Mouse (Mus musculus) forebrain, embryonic 10.5 days (tissue): Measurements from ENCODE around the gene Gcn1l1. TPM values are rescaled to one million over a fixed set of nuclear protein-coding genes. Genes with fewer than 3 reads are reported as not detected.
A peak's percentile ranks its signal among the peaks of the same experiment; 100 is the strongest.

ENCODE experiments used
- DNase-seq: peaks from one replicate; pipeline ENCODE4 v3.0.0-alpha.2; 2017; ENCODE audit warnings: low spot score; ENCODE audit errors: extremely low spot score
- H3K27ac ChIP-seq: fragments of 300-500 bp; sonication (generic); 2 replicates; pipeline ENCODE4 v1.5.1; 2016; ENCODE audit warnings: mild to moderate bottlenecking
- H3K27me3 ChIP-seq: fragments of 300-500 bp; sonication (generic); 2 replicates; pipeline ENCODE4 v1.6.1; 2016; ENCODE audit warnings: mild to moderate bottlenecking; ENCODE audit not compliant: poor library complexity, severe bottlenecking
- H3K36me3 ChIP-seq: fragments of 300-500 bp; sonication (generic); replicated peaks from 2 replicates; pipeline ENCODE4 v1.6.1; 2016; ENCODE audit warnings: mild to moderate bottlenecking, moderate library complexity
- H3K4me1 ChIP-seq: fragments of 300-500 bp; sonication (generic); 2 replicates; pipeline ENCODE4 v1.6.1; 2016
- H3K4me3 ChIP-seq: fragments of 300-500 bp; sonication (generic); 2 replicates; pipeline ENCODE4 v1.5.1; 2016; ENCODE audit warnings: mild to moderate bottlenecking, moderate library complexity
- H3K9me3 ChIP-seq: fragments of 300-500 bp; sonication (generic); 2 replicates; pipeline ENCODE4 v1.6.1; 2016; ENCODE audit warnings: mild to moderate bottlenecking, moderate library complexity
- WGBS: fragments of 180-500 bp; shearing (Covaris S2); methylation state at CpG from one replicate; pipeline ENCODE4 v1.1.7; 2016; 5-methylcytosine and 5-hydroxymethylcytosine counted together
- polyA plus RNA-seq: library from polyadenylated mRNA; unstranded; fragments of >200 nt; fragmentation: Nextera tagmentation; extraction: Ambion mirVana; gene quantifications from 2 replicates; pipeline ENCODE4 v1.2.1, GENCODE M21; 2016

Gcn1l1 gene
- polyA plus RNA-seq, 1 experiment from 2014 or later = 66.1 TPM

- H3K9me3 ChIP-seq = no peaks in the 10 kb centered on the region
- H3K36me3 ChIP-seq = peaks cover 100% of the 10 kb centered on the region
- H3K4me3 ChIP-seq = no peak overlapping the region
- DNase-seq = no peak
- no peaks in the 10 kb centered on the region for H3K27me3 ChIP-seq
- WGBS = 92% methylated on average over 6 of the region's 6 CpGs
- H3K27ac ChIP-seq = no peak overlapping the region
- H3K4me1 ChIP-seq = no peaks in the 10 kb centered on the region
These were observed 38.5 kb downstream of the Gcn1l1 start for GRCm38 (mm10) chr5:115603561-115603960.

GRCm38 (mm10) chr5:115611566-115611965, 46.5 kb downstream of the Gcn1l1 start:
- Histone ChIP-seq H3K9me3 (no peaks in the 10 kb centered on the region), H3K4me3 (no peak overlapping the region), H3K27ac (no peak overlapping the region), H3K36me3 (peaks cover 100% of the 10 kb centered on the region), H3K4me1 (no peaks in the 10 kb centered on the region), H3K27me3 (no peaks in the 10 kb centered on the region)
- 92% methylated on average over 11 of the region's 11 CpGs for WGBS
- no peak for DNase-seq

GRCm38 (mm10) chr5:115613332-115613731, 48.3 kb downstream of the Gcn1l1 start:
- H3K4me3 ChIP-seq = no peak overlapping the region

GRCm38 (mm10) chr5:115614948-115615347, 49.9 kb downstream of the Gcn1l1 start:
- peaks cover 100% of the 10 kb centered on the region for H3K36me3 ChIP-seq

More at GRCm38 (mm10) chr5:115613332-115613731, 48.3 kb downstream of the Gcn1l1 start:
- DNase-seq = no peak
- Histone ChIP-seq H3K36me3 (peaks cover 100% of the 10 kb centered on the region), H3K27ac (no peak overlapping the region), H3K4me1 (no peaks in the 10 kb centered on the region), H3K27me3 (no peaks in the 10 kb centered on the region), H3K9me3 (no peaks in the 10 kb centered on the region)
- 93% methylated on average over 9 of the region's 9 CpGs for WGBS

GRCm38 (mm10) chr5:115619690-115620089, 54.6 kb downstream of the Gcn1l1 start:
- no peak overlapping the region for H3K27ac ChIP-seq
- WGBS = 94% methylated on average over 15 of the region's 15 CpGs
- no peak overlapping the region for H3K4me3 ChIP-seq
- H3K36me3 ChIP-seq = peaks cover 88% of the 10 kb centered on the region
- no peaks in the 10 kb centered on the region for H3K9me3 ChIP-seq
- H3K4me1 ChIP-seq = 0 out of 2 replicates have a peak, but pooled peaks cover 4% of the 10 kb centered on the region
- H3K27me3 ChIP-seq = no peaks in the 10 kb centered on the region
- no peak for DNase-seq

More at GRCm38 (mm10) chr5:115614948-115615347, 49.9 kb downstream of the Gcn1l1 start:
- no peaks in the 10 kb centered on the region for H3K9me3 ChIP-seq
- DNase-seq = peak; percentile 44
- no peaks in the 10 kb centered on the region for H3K27me3 ChIP-seq
- no peak overlapping the region for H3K27ac ChIP-seq
- no peak overlapping the region for H3K4me3 ChIP-seq
- WGBS = 87% methylated on average over 7 of the region's 7 CpGs
- H3K4me1 ChIP-seq = no peaks in the 10 kb centered on the region

GRCm38 (mm10) chr5:115622686-115623085, 57.6 kb downstream of the Gcn1l1 start:
- Histone ChIP-seq H3K4me3 (no peak overlapping the region; the same call in 1 of the 2 replicates), H3K27ac (no peak overlapping the region), H3K27me3 (no peaks in the 10 kb centered on the region), H3K9me3 (no peaks in the 10 kb centered on the region), H3K4me1 (0 out of 2 replicates have a peak, but pooled peaks cover 4% of the 10 kb centered on the region), H3K36me3 (peaks cover 58% of the 10 kb centered on the region)
- no peak for DNase-seq
- 90% methylated on average over 7 of the region's 7 CpGs for WGBS

GRCm38 (mm10) chr5:115623694-115624440, 58.8 kb downstream of the Gcn1l1 start:
- Histone ChIP-seq H3K36me3 (peaks cover 46% of the 10 kb centered on the region), H3K9me3 (no peaks in the 10 kb centered on the region), H3K27ac (no peak overlapping the region), H3K4me1 (0 out of 2 replicates have a peak, but pooled peaks cover 4% of the 10 kb centered on the region), H3K27me3 (no peaks in the 10 kb centered on the region), H3K4me3 (no peak overlapping the region)
- 86% methylated on average over 9 of the region's 9 CpGs for WGBS
- no peak for DNase-seq

GRCm38 (mm10) chr5:115626237-115626886, 61.3 kb downstream of the Gcn1l1 start:
- H3K27ac ChIP-seq = peak overlapping the region; percentile 21; the same call in 1 of the 2 replicates
- H3K36me3 ChIP-seq = peaks cover 21% of the 10 kb centered on the region
- no peak overlapping the region for H3K4me3 ChIP-seq
- WGBS = 88% methylated on average over 10 of the region's 10 CpGs
- H3K4me1 ChIP-seq = peaks cover 15% of the 10 kb centered on the region
- no peaks in the 10 kb centered on the region for H3K27me3 ChIP-seq
- no peak for DNase-seq
- H3K9me3 ChIP-seq = no peaks in the 10 kb centered on the region

GRCm38 (mm10) chr5:115628083-115628482, 63.0 kb downstream of the Gcn1l1 start:
- Histone ChIP-seq H3K4me3 (no peak overlapping the region), H3K4me1 (peaks cover 25% of the 10 kb centered on the region), H3K9me3 (no peaks in the 10 kb centered on the region), H3K27ac (no peak overlapping the region), H3K36me3 (peaks cover 9% of the 10 kb centered on the region), H3K27me3 (no peaks in the 10 kb centered on the region)
- no peak for DNase-seq
- WGBS = 83% methylated on average over 8 of the region's 8 CpGs

- Histone ChIP-seq H3K4me3 (no peak overlapping the region), H3K27me3 (no peaks in the 10 kb centered on the region), H3K27ac (no peak overlapping the region), H3K36me3 (peaks cover 8% of the 10 kb centered on the region), H3K4me1 (peaks cover 36% of the 10 kb centered on the region), H3K9me3 (no peaks in the 10 kb centered on the region)
- DNase-seq = no peak
- WGBS = 94% methylated on average over 4 of the region's 4 CpGs
These were observed 64.6 kb downstream of the Gcn1l1 start for GRCm38 (mm10) chr5:115629672-115630071.

- WGBS = 50% methylated on average over 5 of the region's 5 CpGs
- H3K27me3 ChIP-seq = no peaks in the 10 kb centered on the region
- peak overlapping the region; percentile 88; the same call in 1 of the 2 replicates for H3K4me3 ChIP-seq
- H3K27ac ChIP-seq = no peak overlapping the region
- no peak for DNase-seq
- H3K9me3 ChIP-seq = no peaks in the 10 kb centered on the region
- peaks cover 10% of the 10 kb centered on the region for H3K36me3 ChIP-seq
- H3K4me1 ChIP-seq = peaks cover 40% of the 10 kb centered on the region
These were observed 65.2 kb downstream of the Gcn1l1 start for GRCm38 (mm10) chr5:115630291-115630690.

GRCm38 (mm10) chr5:115631505-115632357, 66.7 kb downstream of the Gcn1l1 start, which contains the start of gene Rab35:
Rab35 (plus strand) TSS chr5:115631908.
- under 1% methylated on average over 81 of the region's 125 CpGs for WGBS
- H3K27me3 ChIP-seq = no peaks in the 10 kb centered on the region
- H3K4me1 ChIP-seq = peaks cover 41% of the 10 kb centered on the region
- H3K9me3 ChIP-seq = no peaks in the 10 kb centered on the region
- peak; percentile 91 for DNase-seq
- H3K36me3 ChIP-seq = peaks cover 10% of the 10 kb centered on the region
- peak within 1 kb of the TSS; percentile 88 for H3K4me3 ChIP-seq
- H3K27ac ChIP-seq = peak within 1 kb of the TSS; percentile 92
